Mouse (Mus musculus) liver, adult 2 months (tissue): ENCODE measurements around the gene Prkch. TPM values are rescaled to one million over a fixed set of nuclear protein-coding genes. Genes with fewer than 3 reads are reported as not detected.

Source experiments
- DNase-seq: peaks from one replicate; pipeline ENCODE4 v3.0.0-alpha.2; 2011; ENCODE audit warnings: low read depth, low spot score; ENCODE audit errors: extremely low read depth
- H3K27ac ChIP-seq: fragments of 200-500 bp; replicated peaks from 2 replicates; pipeline ENCODE4 v1.5.1; 2012; ENCODE audit warnings: low read depth, mild to moderate bottlenecking, control low read depth, inconsistent platforms, low read length; ENCODE audit not compliant: insufficient read depth
- H3K27me3 ChIP-seq: fragments of 200-500 bp; 2 replicates; pipeline ENCODE4 v1.6.1; 2012; ENCODE audit warnings: mild to moderate bottlenecking, moderate library complexity, low read length, inconsistent platforms; ENCODE audit not compliant: control insufficient read depth, insufficient read depth
- H3K36me3 ChIP-seq: fragments of 200-500 bp; 2 replicates; pipeline ENCODE4 v1.6.1; 2012; ENCODE audit warnings: low read length, inconsistent platforms; ENCODE audit not compliant: control insufficient read depth, insufficient read depth
- H3K4me1 ChIP-seq: fragments of 200-500 bp; 2 replicates; pipeline ENCODE4 v1.6.1; 2011; ENCODE audit warnings: low read length; ENCODE audit not compliant: control insufficient read depth, insufficient read depth
- H3K4me3 ChIP-seq: fragments of 200-500 bp; 2 replicates; pipeline ENCODE4 v1.5.1; 2011; ENCODE audit warnings: low read depth, mild to moderate bottlenecking, control low read depth, low read length, moderate library complexity; ENCODE audit not compliant: insufficient read depth
- H3K79me2 ChIP-seq: fragments of 200-500 bp; 2 replicates; pipeline ENCODE4 v1.6.1; 2012; ENCODE audit warnings: inconsistent platforms, mild to moderate bottlenecking, low read length, moderate library complexity; ENCODE audit not compliant: control insufficient read depth, insufficient read depth
- H3K9ac ChIP-seq: fragments of 200-500 bp; 2 replicates; pipeline ENCODE4 v1.6.1; 2012; ENCODE audit warnings: low read depth, mild to moderate bottlenecking, control low read depth, inconsistent platforms, low read length
- CTCF ChIP-seq: fragments of 200-500 bp; IDR thresholded peaks from 2 replicates; pipeline ENCODE4 v1.5.1; 2011; ENCODE audit warnings: low read depth, low read length, control low read depth
- POLR2A ChIP-seq: fragments of 200-500 bp; IDR thresholded peaks from 2 replicates; pipeline ENCODE4 v1.6.1; 2011; ENCODE audit warnings: low read length, control low read depth; ENCODE audit not compliant: insufficient read depth; ENCODE audit errors: extremely low read depth
- WGBS: fragments of 180-500 bp; shearing (Covaris S2); methylation state at CpG from one replicate; pipeline ENCODE4 v1.1.7; 2018; 5-methylcytosine and 5-hydroxymethylcytosine counted together
- polyA plus RNA-seq: library from polyadenylated mRNA; depleted of rRNA; stranded (reverse); fragments of >200 nt; gene quantifications from 2 replicates; pipeline ENCODE4 v1.2.3, GENCODE M21; 2012
- total RNA-seq: library from RNA; depleted of rRNA; stranded (reverse); fragments of >200 nt; gene quantifications from 2 replicates; pipeline ENCODE4 v1.2.3, GENCODE M21; 2014

Prkch gene
- total and polyA plus RNA-seq, 2 experiments = 1.5 to 5.3 TPM

DNA sequence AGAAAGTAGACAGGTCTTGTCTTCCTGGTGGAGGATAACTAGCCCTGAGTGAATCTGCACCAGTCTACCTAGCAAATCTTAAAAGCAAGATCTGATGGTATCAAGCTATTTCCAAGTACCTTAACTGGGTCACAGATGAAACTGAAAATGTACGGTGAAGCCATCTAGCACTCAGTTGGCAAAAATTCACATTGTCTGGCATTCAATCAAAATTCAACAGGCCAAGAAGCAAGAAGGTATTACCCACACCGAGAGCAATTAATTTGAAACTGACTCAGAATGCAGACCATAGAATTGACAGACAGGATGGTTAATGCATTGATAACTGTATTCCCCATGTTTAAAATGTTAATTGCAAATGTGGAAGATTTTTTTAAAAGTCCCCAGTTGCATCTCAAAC is 82.1 kb downstream of the Prkch start:
- no peaks in the 10 kb centered on the region for H3K27me3 ChIP-seq
- WGBS = 75% methylated on average over 2 of the region's 2 CpGs
- H3K9ac ChIP-seq = no peak overlapping the region
- peaks cover 2% of the 10 kb centered on the region; the same call in 1 of the 2 replicates for H3K4me1 ChIP-seq
- H3K79me2 ChIP-seq = no peaks in the 10 kb centered on the region; the same call in 1 of the 2 replicates
- TF ChIP-seq POLR2A (no peak), CTCF (no peak)
- H3K4me3 ChIP-seq = no peak overlapping the region
- DNase-seq = no peak
- H3K27ac ChIP-seq = no peak overlapping the region
- no peaks in the 10 kb centered on the region for H3K36me3 ChIP-seq

DNA sequence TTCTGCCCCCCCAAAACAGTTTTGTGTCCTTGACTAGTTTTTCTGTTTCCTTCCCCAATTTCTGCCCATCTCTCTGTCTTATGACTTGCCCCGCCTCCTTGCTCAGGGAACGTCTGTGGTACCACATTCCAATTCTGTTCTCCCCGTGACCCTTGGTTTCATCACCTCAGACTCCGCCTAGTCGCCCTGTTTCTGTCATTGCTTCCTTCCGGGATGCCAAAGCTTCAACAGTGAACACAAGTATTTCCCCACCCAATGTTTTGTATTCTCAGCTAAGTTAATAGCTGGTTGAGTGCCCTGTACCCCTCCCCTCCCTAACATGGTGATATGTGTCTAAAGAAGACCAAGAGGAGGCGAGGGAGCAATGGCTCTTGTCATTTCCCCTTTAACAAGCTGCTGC is 83.0 kb downstream of the Prkch start:
- H3K4me3 ChIP-seq = no peak overlapping the region
- no peaks in the 10 kb centered on the region for H3K36me3 ChIP-seq
- peak; percentile 25 for DNase-seq
- TF ChIP-seq CTCF = no peak
- TF ChIP-seq POLR2A = no peak
- no peaks in the 10 kb centered on the region; the same call in 1 of the 2 replicates for H3K79me2 ChIP-seq
- H3K27me3 ChIP-seq = no peaks in the 10 kb centered on the region
- peaks cover 4% of the 10 kb centered on the region; the same call in 1 of the 2 replicates for H3K4me1 ChIP-seq
- WGBS = 67% methylated on average over 7 of the region's 7 CpGs
- H3K9ac ChIP-seq = no peak overlapping the region
- no peak overlapping the region for H3K27ac ChIP-seq

- Histone ChIP-seq H3K4me3 (no peak overlapping the region), H3K27ac (no peak overlapping the region), H3K27me3 (no peaks in the 10 kb centered on the region), H3K36me3 (no peaks in the 10 kb centered on the region), H3K79me2 (no peaks in the 10 kb centered on the region; the same call in 1 of the 2 replicates), H3K9ac (no peak overlapping the region), H3K4me1 (peaks cover 7% of the 10 kb centered on the region; the same call in 1 of the 2 replicates)
- 71% methylated on average over 6 of the region's 6 CpGs for WGBS
- TF ChIP-seq CTCF (no peak), POLR2A (no peak)
- no peak for DNase-seq
These were observed 86.1 kb downstream of the Prkch start for GRCm38 (mm10) chr12:73670739-73671138.

DNA sequence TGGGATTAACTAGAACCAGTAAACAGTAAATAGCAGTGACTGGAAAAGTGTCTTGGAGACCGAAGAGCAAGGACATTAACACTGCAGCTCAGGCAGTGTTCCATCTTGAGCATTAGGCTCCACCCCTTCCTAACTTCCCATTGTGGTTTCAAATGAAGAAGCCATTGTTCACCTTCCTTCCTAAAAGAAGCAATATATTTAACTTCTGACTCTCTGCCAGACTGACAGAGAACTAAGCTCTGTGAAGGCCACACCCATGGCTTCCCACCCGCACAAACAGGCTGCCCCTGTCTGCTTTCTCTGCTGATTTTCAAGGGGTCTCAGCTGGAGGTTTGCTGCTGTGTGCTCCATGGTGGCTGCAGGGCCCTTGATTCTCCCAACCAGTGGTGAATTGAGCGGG is 86.9 kb downstream of the Prkch start:
- H3K27me3 ChIP-seq = no peaks in the 10 kb centered on the region
- no peak overlapping the region for H3K4me3 ChIP-seq
- DNase-seq = peak; percentile 38
- H3K9ac ChIP-seq = no peak overlapping the region
- TF ChIP-seq CTCF (no peak), POLR2A (no peak)
- no peaks in the 10 kb centered on the region for H3K36me3 ChIP-seq
- peaks cover 7% of the 10 kb centered on the region; the same call in 1 of the 2 replicates for H3K4me1 ChIP-seq
- whole genome bisulfite sequencing = 62% methylated on average over 3 of the region's 3 CpGs
- H3K27ac ChIP-seq = peak overlapping the region; percentile 35
- H3K79me2 ChIP-seq = no peaks in the 10 kb centered on the region; the same call in 1 of the 2 replicates

- WGBS = 83% methylated on average over 4 of the region's 4 CpGs
- Histone ChIP-seq H3K4me3 (no peak overlapping the region), H3K27ac (peak overlapping the region; percentile 35; the same call in 1 of the 2 replicates)
These were observed 87.4 kb downstream of the Prkch start for GRCm38 (mm10) chr12:73672007-73672406.

GRCm38 (mm10) chr12:73673783-73674182 is 89.2 kb downstream of the Prkch start:
- Histone ChIP-seq H3K36me3 (no peaks in the 10 kb centered on the region), H3K27ac (no peak overlapping the region), H3K27me3 (no peaks in the 10 kb centered on the region), H3K9ac (no peak overlapping the region), H3K4me3 (no peak overlapping the region), H3K79me2 (no peaks in the 10 kb centered on the region; the same call in 1 of the 2 replicates), H3K4me1 (peaks cover 7% of the 10 kb centered on the region; the same call in 1 of the 2 replicates)
- no peak for DNase-seq
- WGBS = 68% methylated on average over 7 of the region's 7 CpGs
- TF ChIP-seq CTCF (no peak), POLR2A (no peak)

More at GRCm38 (mm10) chr12:73672007-73672406, 87.4 kb downstream of the Prkch start:
- H3K79me2 ChIP-seq = no peaks in the 10 kb centered on the region; the same call in 1 of the 2 replicates
- no peak overlapping the region for H3K9ac ChIP-seq
- DNase-seq = no peak
- no peaks in the 10 kb centered on the region for H3K36me3 ChIP-seq
- TF ChIP-seq POLR2A (no peak), CTCF (no peak)
- peaks cover 7% of the 10 kb centered on the region; the same call in 1 of the 2 replicates for H3K4me1 ChIP-seq
- no peaks in the 10 kb centered on the region for H3K27me3 ChIP-seq
